Mouse (Mus musculus) midbrain, embryonic 14.5 days (tissue): Measurements from ENCODE around the gene Plxna4. TPM values are rescaled to one million over a fixed set of nuclear protein-coding genes. Genes with fewer than 3 reads are reported as not detected.
"Not testable (repeated sequence)": the region's sequence is repeated elsewhere in the genome, so short reads cannot be mapped to it uniquely, and the experiment has no call there.

Experiments
- ATAC-seq: fragments of 200-750 bp; cut with Nextera tagmentation; 2 replicates; pipeline ENCODE4 v1.8.0; 2017; ENCODE audit warnings: moderate number of reproducible peaks, moderate library complexity; ENCODE audit not compliant: low FRiP score, low TSS enrichment
- DNase-seq: peaks from one replicate; pipeline ENCODE4 v3.0.0-alpha.2; 2015
- H3K27ac ChIP-seq: fragments of 300-500 bp; sonication (generic); replicated peaks from 2 replicates; pipeline ENCODE4 v1.5.1; 2014; ENCODE audit warnings: mild to moderate bottlenecking, low read depth, low read length, moderate library complexity
- H3K27me3 ChIP-seq: fragments of 300-500 bp; sonication (generic); 2 replicates; pipeline ENCODE4 v1.6.1; 2014; ENCODE audit warnings: low read length, control low read depth, mixed read lengths; ENCODE audit not compliant: control insufficient read depth, insufficient read depth
- H3K36me3 ChIP-seq: fragments of 300-500 bp; sonication (generic); 2 replicates; pipeline ENCODE4 v1.6.1; 2014; ENCODE audit warnings: low read length, control low read depth; ENCODE audit not compliant: control insufficient read depth, insufficient read depth
- H3K4me1 ChIP-seq: fragments of 300-500 bp; sonication (generic); 2 replicates; pipeline ENCODE4 v1.6.1; 2014; ENCODE audit warnings: mild to moderate bottlenecking, antibody characterized with exemption, low read length, control low read depth; ENCODE audit not compliant: control insufficient read depth, insufficient read depth
- H3K4me2 ChIP-seq: fragments of 300-500 bp; sonication (generic); 2 replicates; pipeline ENCODE4 v1.6.1; 2014; ENCODE audit warnings: mild to moderate bottlenecking, low read length, moderate library complexity
- H3K4me3 ChIP-seq: fragments of 300-500 bp; sonication (generic); replicated peaks from 2 replicates; pipeline ENCODE4 v1.5.1; 2014; ENCODE audit warnings: low read depth, low read length
- H3K9ac ChIP-seq: fragments of 300-500 bp; sonication (generic); replicated peaks from 2 replicates; pipeline ENCODE4 v1.6.1; 2014; ENCODE audit warnings: mild to moderate bottlenecking, low read length, moderate library complexity
- H3K9me3 ChIP-seq: fragments of 300-500 bp; sonication (generic); 2 replicates; pipeline ENCODE4 v1.6.1; 2016; ENCODE audit warnings: low read length, control low read depth, mixed read lengths; ENCODE audit not compliant: control insufficient read depth
- WGBS: fragments of 180-500 bp; shearing (Covaris S2); extraction: QIAGEN DNeasy Blood & Tissue Kit; methylation state at CpG from one replicate; pipeline ENCODE4 v1.1.7; 2014; 5-methylcytosine and 5-hydroxymethylcytosine counted together
- polyA plus RNA-seq: library from polyadenylated mRNA; unstranded; fragments of >200 nt; fragmentation: Nextera tagmentation; extraction: Ambion mirVana; gene quantifications from 2 replicates; pipeline ENCODE4 v1.2.1, GENCODE M21; 2014

Plxna4 gene
- polyA plus RNA-seq, 1 experiment from 2014 or later, result 16.2 TPM

- H3K4me2 ChIP-seq, ATAC-seq, H3K27ac ChIP-seq, DNase-seq, H3K36me3 ChIP-seq, H3K9ac ChIP-seq, H3K4me1 ChIP-seq, H3K9me3 ChIP-seq, H3K27me3 ChIP-seq, H3K4me3 ChIP-seq: not testable (repeated sequence)
- WGBS, result 95% methylated on average over 1 of the region's 1 CpGs
Observed at GRCm38 (mm10) chr6:32501186-32501585, 86.8 kb downstream of the Plxna4 start.

- no peaks in the 10 kb centered on the region for H3K36me3 ChIP-seq
- no peak overlapping the region for H3K4me3 ChIP-seq
- H3K27me3 ChIP-seq, result no peaks in the 10 kb centered on the region
- WGBS, result 91% methylated on average over 5 of the region's 5 CpGs
- H3K9me3 ChIP-seq, result no peaks in the 10 kb centered on the region
- ATAC-seq, result no peak
- no peak for DNase-seq
- H3K4me2 ChIP-seq, result no peak overlapping the region
- H3K4me1 ChIP-seq, result no peaks in the 10 kb centered on the region
- H3K27ac ChIP-seq, result no peak overlapping the region
- H3K9ac ChIP-seq, result no peak overlapping the region
Observed at GRCm38 (mm10) chr6:32498106-32498505, 89.9 kb downstream of the Plxna4 start.

GRCm38 (mm10) chr6:32496109-32496508 is 91.9 kb downstream of the Plxna4 start:
- WGBS, result 74% methylated on average over 4 of the region's 4 CpGs
- Histone ChIP-seq H3K9ac (no peak overlapping the region), H3K4me3 (no peak overlapping the region), H3K36me3 (no peaks in the 10 kb centered on the region), H3K4me1 (no peaks in the 10 kb centered on the region), H3K4me2 (no peak overlapping the region), H3K27ac (no peak overlapping the region), H3K27me3 (no peaks in the 10 kb centered on the region), H3K9me3 (no peaks in the 10 kb centered on the region)
- DNase-seq, result no peak
- ATAC-seq, result no peak

- no peaks in the 10 kb centered on the region for H3K36me3 ChIP-seq
- H3K4me3 ChIP-seq, result no peak overlapping the region
- DNase-seq (no peak), ATAC-seq (no peak)
- no peak overlapping the region for H3K27ac ChIP-seq
- 97% methylated on average over 2 of the region's 2 CpGs for WGBS
- no peaks in the 10 kb centered on the region for H3K4me1 ChIP-seq
- H3K27me3 ChIP-seq, result no peaks in the 10 kb centered on the region
- no peak overlapping the region for H3K4me2 ChIP-seq
- no peaks in the 10 kb centered on the region for H3K9me3 ChIP-seq
- H3K9ac ChIP-seq, result no peak overlapping the region
Observed at GRCm38 (mm10) chr6:32495532-32495931, 92.5 kb downstream of the Plxna4 start.

GRCm38 (mm10) chr6:32493557-32493956 is 94.4 kb downstream of the Plxna4 start:
- no peaks in the 10 kb centered on the region for H3K9me3 ChIP-seq
- H3K4me2 ChIP-seq, result no peak overlapping the region
- DNase-seq (no peak), ATAC-seq (no peak)
- no peaks in the 10 kb centered on the region for H3K27me3 ChIP-seq
- H3K36me3 ChIP-seq, result no peaks in the 10 kb centered on the region
- H3K27ac ChIP-seq, result no peak overlapping the region
- no peaks in the 10 kb centered on the region for H3K4me1 ChIP-seq
- 46% methylated on average over 5 of the region's 5 CpGs for WGBS
- H3K9ac ChIP-seq, result no peak overlapping the region
- no peak overlapping the region for H3K4me3 ChIP-seq

GRCm38 (mm10) chr6:32487121-32487520 is 100.9 kb downstream of the Plxna4 start:
- H3K27me3 ChIP-seq, result no peaks in the 10 kb centered on the region

GRCm38 (mm10) chr6:32482469-32482868 is 105.5 kb downstream of the Plxna4 start:
- Histone ChIP-seq H3K4me3 (no peak overlapping the region), H3K36me3 (no peaks in the 10 kb centered on the region), H3K9me3 (no peaks in the 10 kb centered on the region), H3K4me1 (0 out of 2 replicates have a peak, but pooled peaks cover 10% of the 10 kb centered on the region), H3K27ac (no peak overlapping the region), H3K27me3 (no peaks in the 10 kb centered on the region), H3K4me2 (no peak overlapping the region), H3K9ac (no peak overlapping the region)
- DNase-seq (no peak), ATAC-seq (no peak)
- WGBS, result 53% methylated on average over 4 of the region's 4 CpGs

More at GRCm38 (mm10) chr6:32487121-32487520, 100.9 kb downstream of the Plxna4 start:
- no peak for ATAC-seq
- WGBS, result 81% methylated on average over 3 of the region's 3 CpGs
- H3K9ac ChIP-seq, result no peak overlapping the region
- H3K9me3 ChIP-seq, result no peaks in the 10 kb centered on the region
- DNase-seq, result no peak
- no peak overlapping the region for H3K27ac ChIP-seq
- no peak overlapping the region for H3K4me2 ChIP-seq
- no peak overlapping the region for H3K4me3 ChIP-seq
- no peaks in the 10 kb centered on the region for H3K36me3 ChIP-seq
- 0 out of 2 replicates have a peak, but pooled peaks cover 7% of the 10 kb centered on the region for H3K4me1 ChIP-seq

- H3K4me2 ChIP-seq, result no peak overlapping the region
- H3K36me3 ChIP-seq, result no peaks in the 10 kb centered on the region
- H3K9me3 ChIP-seq, result no peaks in the 10 kb centered on the region
- 0 out of 2 replicates have a peak, but pooled peaks cover 10% of the 10 kb centered on the region for H3K4me1 ChIP-seq
- no peak for ATAC-seq
- H3K4me3 ChIP-seq, result no peak overlapping the region
- no peak overlapping the region for H3K27ac ChIP-seq
- WGBS, result 84% methylated on average over 1 of the region's 1 CpGs
- no peak for DNase-seq
- no peak overlapping the region for H3K9ac ChIP-seq
- H3K27me3 ChIP-seq, result no peaks in the 10 kb centered on the region
Observed at GRCm38 (mm10) chr6:32480741-32481140, 107.3 kb downstream of the Plxna4 start.

- ATAC-seq (no peak), DNase-seq (no peak)
- Histone ChIP-seq H3K4me3 (no peak overlapping the region), H3K27ac (no peak overlapping the region), H3K9me3 (no peaks in the 10 kb centered on the region), H3K4me2 (no peak overlapping the region), H3K36me3 (no peaks in the 10 kb centered on the region), H3K4me1 (0 out of 2 replicates have a peak, but pooled peaks cover 10% of the 10 kb centered on the region), H3K27me3 (no peaks in the 10 kb centered on the region), H3K9ac (no peak overlapping the region)
- WGBS, result 91% methylated on average over 2 of the region's 2 CpGs
Observed at GRCm38 (mm10) chr6:32479765-32480164, 108.2 kb downstream of the Plxna4 start.
